Mouse (Mus musculus) cerebellum, adult 2 months (tissue): ENCODE results near the gene Prss32.

Experiments used
- CTCF ChIP-seq: fragments of 200-500 bp; IDR thresholded peaks from 2 replicates; pipeline ENCODE4 v1.5.1; 2011; ENCODE audit warnings: low read depth, mild to moderate bottlenecking, control low read depth, low read length, moderate library complexity, borderline replicate concordance; ENCODE audit not compliant: insufficient read depth
- POLR2A ChIP-seq: fragments of 200-500 bp; IDR thresholded peaks from 2 replicates; pipeline ENCODE4 v1.6.1; 2011; ENCODE audit warnings: low read length, control low read depth, borderline replicate concordance; ENCODE audit not compliant: insufficient read depth

DNA sequence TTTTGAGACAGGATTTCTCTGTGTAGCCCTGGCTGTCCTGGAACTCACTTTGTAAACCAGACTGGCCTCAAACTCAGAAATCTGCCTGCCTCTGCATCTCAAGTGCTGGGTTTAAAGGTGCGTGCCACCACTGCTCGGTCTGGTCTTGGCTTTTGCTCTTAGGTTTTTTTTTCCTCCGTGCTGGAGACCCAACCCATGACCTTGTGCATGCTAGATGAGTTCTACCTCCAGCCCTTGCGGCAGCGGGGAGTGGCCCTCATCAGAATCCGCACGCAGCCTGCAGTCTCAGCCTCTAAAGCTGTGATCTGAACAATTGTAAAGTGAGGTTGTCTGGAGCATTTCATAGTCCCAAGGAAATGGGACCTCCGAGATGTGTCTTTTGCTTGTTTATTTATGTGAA is 48.3 kb upstream of the Prss32 start:
- no peak for TF ChIP-seq POLR2A
- TF ChIP-seq CTCF, result no peak
